Mouse (Mus musculus): Measurements from ENCODE around the gene Traf6.
"Not testable (repeated sequence)": the region's sequence is repeated elsewhere in the genome, so short reads cannot be mapped to it uniquely, and the experiment has no call there.

Traf6 gene

GRCm38 (mm10) chr2:101695584-101695983 lies 17.4 kb downstream of the Traf6 start:
- no peak for DNase-seq

DNA sequence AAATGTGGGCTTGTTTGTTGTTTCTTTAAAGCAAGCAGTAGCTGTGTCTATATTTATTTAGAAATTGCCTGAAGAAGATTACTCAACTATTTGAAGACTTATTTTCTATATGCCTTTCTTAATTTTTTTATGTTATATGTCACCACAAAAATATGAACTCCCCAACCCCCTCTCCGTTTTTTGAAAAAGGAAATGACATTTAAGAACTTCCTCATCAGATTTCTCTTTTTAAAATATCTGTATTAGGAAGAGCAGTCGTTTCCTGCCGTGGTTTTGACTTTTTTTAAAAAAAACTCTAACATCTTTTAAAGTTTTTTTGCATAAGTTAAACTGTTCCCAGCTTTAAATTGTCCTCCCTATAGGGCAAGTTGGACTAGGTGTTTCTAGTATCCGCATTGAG lies 21.1 kb downstream of the Traf6 start:
- DNase-seq, result no peak

DNA sequence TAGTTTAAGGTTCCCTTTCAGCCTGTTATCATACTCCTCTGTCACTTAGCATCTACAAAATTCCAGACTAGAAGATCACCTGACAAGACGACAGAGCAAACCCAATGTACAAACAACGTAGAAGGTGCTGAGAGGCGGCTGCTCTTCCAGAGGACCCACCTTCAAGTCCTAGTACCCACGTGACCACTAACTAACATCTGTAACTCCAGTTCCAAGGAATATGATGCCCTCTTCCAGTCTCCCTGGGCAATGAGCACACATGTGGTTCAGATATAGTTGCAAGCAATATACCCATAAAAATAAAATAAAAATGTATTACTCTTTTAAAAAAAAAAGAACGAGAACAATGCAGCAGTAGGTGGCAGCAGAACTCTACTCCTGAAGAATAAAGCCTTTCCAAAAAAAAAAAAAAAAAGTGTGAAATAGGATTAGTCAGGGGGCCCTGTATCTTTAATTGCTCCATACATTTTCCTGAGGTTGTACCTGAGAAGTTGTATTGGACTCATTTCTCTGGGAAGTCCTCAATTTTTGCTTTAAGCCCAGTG lies 27.8 kb downstream of the Traf6 start:
- DNase-seq, result no peak

GRCm38 (mm10) chr2:101711608-101712007 lies 33.4 kb downstream of the Traf6 start:
- DNase-seq, result no peak

DNA sequence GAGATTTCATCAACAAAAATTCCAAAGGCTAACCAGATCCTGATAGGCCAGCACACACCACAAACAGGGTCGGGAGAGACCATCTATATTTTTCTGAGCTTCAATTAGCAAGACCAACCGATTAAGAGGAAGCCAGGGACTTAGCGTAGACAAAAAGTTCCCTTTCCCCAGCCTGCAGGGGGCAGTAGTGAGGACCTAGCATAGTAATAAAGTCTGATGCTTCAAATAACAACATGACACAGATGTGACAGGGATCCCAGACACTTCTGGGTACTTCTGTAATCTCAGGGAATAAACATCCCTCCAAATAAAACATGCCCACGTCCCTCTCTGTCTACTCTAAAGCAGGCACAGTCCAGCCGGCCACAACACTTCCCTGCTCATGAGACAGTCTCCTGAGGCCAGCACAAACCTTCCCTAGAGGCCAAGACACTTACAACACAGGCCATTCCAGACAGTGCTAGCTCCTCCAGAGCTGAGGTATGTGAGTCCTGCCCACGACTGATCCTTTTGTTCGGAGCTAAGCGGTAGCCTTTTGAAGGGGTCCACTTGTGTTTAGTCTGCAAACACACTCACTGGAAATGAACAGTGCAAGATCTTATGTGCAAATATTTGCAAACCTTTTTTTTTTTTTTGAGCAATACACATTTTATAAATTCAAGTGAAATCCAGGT lies 37.6 kb downstream of the Traf6 start:
- DNase-seq, result no peak

DNA sequence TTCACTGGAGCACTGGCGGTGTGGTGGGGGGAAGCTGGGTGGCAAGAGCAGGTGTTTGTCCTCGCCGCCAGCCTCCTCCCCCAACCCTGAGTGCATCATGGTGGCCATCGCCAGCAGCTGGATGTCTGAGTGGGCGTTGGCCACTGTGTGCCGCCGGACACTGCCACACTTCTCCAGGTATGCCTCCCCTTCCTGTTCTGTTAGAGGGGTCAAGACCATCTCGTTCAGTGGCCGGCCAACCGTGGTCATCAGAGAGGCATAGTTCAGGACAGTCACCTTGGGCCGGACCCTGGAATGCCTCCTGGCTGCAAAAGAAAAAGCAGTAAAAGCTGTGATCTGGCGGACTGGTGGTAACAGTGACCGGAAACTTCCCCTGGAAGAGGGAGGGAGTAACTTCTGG lies 38.9 kb downstream of the Traf6 start:
- no peak for DNase-seq

DNA sequence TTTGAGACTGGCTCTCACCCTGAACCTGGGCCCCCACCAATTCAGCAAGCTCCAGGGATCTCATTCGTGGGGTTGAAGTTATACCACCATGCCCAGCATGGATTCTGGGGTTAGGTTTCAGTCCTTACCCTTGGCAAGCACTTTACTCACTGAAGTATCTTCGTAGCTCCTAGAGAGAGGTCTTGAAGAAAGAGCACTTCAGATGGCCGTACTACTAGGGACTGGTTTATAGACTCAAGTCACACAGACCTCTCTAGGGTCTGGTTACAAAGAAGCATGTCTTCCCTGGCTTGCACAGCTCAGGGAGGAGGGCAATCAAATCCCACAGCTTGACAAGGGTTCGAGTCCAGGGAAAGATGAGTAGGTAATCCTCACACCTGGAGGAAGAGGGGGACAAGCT lies 43.6 kb downstream of the Traf6 start:
- no peak for DNase-seq

GRCm38 (mm10) chr2:101722370-101723332 lies 44.4 kb downstream of the Traf6 start:
- no peak for DNase-seq

GRCm38 (mm10) chr2:101723333-101723881 lies 45.2 kb downstream of the Traf6 start:
- no peak for DNase-seq

GRCm38 (mm10) chr2:101727787-101728186 lies 49.6 kb downstream of the Traf6 start:
- DNase-seq, result no peak

DNA sequence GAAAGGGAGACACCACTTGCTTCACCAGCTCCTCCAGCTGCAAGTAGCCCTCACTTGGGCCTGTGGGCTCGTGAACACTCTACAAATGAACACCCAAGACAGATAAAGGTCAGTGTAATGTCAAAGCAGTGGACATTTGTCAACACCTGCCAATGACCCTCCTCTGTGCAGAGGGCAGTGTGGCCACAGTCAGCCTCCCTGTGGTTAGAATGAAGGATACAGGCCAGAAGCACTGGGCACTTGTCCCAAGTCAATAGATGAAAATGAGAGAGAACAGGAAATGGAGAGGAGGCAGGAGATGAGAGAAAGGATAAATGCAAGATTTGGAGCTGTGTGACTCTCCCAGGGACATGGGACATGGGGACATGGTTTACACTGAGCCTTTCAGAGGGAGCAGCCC lies 51.2 kb downstream of the Traf6 start:
- no peak for DNase-seq

DNA sequence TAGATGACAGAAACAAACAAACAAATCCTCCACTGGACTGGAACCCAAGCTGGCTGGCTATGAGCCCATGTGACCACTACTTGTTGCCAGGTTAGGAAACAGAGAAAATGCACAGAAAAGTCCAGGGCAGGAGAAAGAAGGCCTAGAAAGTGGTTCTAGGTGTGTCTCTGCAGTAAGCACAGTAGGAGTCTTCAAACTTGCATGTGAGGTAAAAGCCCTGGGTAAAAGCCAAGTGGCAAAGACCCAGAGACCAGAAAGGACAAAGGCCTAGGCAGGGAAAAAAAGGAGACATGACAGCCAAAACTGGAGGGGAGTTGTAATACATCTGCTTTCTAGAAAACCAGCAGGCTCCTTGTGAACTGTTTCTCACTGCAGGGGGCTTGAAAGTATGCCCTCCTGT lies 52.7 kb downstream of the Traf6 start:
- no peak for DNase-seq

- no peak for DNase-seq
These were observed 54.6 kb downstream of the Traf6 start for GRCm38 (mm10) chr2:101732777-101733210.

DNA sequence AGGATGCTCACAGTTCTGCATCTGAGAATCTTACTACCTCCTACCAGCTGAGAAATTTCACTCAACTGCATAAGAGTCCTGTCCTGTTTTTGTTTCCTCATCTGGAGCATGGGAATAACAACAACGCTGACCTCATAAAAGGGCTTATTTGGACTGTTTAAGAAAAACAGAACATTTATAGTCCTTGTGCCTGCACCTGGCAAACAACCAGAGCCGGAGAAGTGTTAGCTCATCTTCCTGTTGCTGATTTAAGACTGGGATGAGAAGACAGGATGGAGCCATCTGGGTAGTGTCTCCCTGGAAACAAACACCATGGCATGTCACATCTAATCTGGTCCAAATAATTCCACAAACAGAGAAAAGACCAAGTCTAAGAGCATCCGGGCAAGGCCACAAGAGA lies 55.3 kb downstream of the Traf6 start:
- no peak for DNase-seq

GRCm38 (mm10) chr2:101739914-101740313 lies 61.7 kb downstream of the Traf6 start:
- no peak for DNase-seq

DNA sequence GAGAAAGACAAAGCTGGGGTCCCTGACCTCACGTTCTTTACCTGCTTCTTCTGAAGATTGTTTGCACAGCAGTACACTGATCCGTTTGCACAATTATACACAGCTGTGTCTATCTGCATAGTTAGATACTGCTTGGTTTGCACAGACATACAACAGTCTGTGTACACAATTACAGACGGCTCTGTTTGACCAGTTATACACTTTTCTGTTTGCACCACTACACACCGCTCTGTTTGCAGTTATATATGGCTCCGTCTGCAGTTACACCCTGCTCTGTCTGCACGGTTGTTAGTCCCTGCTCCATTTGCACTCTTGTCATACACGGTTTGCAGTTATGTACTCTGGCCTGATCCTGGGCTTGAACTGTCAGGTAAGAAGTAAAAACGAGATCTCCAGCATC lies 63.4 kb downstream of the Traf6 start:
- no peak for DNase-seq

DNA sequence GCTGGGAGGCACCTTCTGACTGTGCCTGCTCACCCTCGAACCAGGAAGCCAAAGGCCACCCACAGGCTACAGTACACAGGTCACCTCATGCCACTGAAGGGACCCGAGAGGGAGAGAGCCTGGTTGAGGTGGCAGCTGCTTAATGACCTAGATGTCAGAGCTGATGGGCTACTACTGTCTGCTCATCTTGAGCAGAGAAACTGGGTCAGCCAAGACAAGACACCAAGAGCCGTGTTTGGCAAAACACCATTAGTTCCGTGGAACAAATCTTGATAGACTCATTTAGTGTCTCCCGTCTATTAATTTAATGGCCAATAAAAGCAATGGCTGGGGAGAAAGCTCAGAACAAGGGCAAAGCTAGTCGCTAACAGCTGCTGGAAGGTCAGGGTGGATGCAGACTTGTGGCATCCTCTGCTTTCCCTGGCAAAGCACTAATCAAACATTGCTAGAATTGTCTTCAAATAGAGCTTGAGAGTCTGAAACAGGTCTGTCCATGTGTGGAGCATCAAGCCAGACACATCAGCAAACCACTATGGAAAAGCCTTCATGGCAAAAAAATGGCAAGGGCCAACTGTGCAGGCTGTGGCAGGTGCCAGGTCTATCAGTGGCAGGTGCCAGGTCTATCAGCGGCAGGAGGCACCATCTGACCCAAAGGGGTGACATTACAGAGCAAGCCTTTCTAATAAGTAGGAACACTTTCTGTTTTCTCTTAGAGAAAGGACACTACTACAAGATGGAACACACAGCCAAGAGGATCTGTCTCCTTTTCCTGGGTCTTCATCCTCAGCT lies 64.0 kb downstream of the Traf6 start:
- peak; percentile 6 for DNase-seq

GRCm38 (mm10) chr2:101745656-101746055 lies 67.4 kb downstream of the Traf6 start:
- DNase-seq, result not testable (repeated sequence)

- no peak for DNase-seq
These were observed 68.3 kb downstream of the Traf6 start for GRCm38 (mm10) chr2:101746537-101746936.

Measured in cerebellum, adult 11 months (tissue).